Mouse (Mus musculus): ENCODE measurements around the gene B4galt7. TPM values are rescaled to one million over a fixed set of nuclear protein-coding genes. Genes with fewer than 3 reads are reported as not detected.
"Not testable (repeated sequence)": the region's sequence is repeated elsewhere in the genome, so short reads cannot be mapped to it uniquely, and the experiment has no call there.

Gene B4galt7
- polyA plus RNA-seq, 1 experiment = 25.2 TPM

DNA sequence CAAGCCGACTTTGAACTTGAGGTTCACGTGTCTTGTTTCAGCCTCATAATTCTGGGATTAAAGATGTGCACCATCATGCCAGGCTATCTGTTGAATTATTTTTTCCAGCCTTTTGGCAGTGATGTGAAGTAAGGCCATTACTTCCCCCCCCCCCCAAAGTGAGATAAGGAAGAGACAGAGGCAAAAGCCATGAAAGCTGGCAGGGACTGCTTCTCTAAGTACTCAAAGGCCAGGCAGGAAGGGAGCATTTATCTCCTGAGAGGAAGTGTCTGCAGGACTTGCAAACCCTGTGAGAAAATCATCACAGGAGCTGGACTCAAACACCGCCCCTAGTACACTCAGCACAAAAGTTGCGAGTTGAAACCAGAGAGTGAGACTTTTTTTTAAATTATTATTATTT, 19.6 kb downstream of the B4galt7 start:
- TF ChIP-seq POLR2A (IDR thresholded peaks at IDR 0.05; ENCODE audit: borderline replicate concordance, low read depth, low read length) (no peak), CTCF (IDR thresholded peaks at IDR 0.05; ENCODE audit: low read depth, low read length) (no peak)
- no peak overlapping the region for H3K27ac ChIP-seq (ENCODE audit: insufficient read depth, low read depth, low read length)
- H3K4me3 ChIP-seq (ENCODE audit: insufficient read depth, low read length) = no peak overlapping the region
- peaks cover 15% of the 10 kb centered on the region for H3K4me1 ChIP-seq (ENCODE audit: control insufficient read depth, insufficient read depth, low read length)

DNA sequence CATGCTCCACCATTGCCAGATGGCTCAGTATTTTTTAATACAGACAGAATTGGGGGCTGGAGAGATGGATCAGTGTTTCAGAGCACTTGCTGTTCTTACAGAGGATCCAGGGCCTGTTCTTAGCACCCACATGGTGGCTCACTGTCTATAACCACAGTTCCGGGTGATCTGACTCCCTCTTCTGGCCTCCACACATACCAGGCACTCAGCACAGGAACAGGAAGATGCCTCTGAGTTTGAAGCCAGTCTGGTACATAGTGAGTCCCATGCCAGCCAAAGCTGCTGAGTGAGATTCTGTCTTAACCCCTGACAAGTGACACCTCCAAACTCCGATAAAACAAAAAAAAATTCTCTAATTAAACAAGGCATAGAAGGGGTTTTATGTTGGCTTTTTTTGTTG, 20.6 kb downstream of the B4galt7 start:
- Histone ChIP-seq H3K4me1 (ENCODE audit: control insufficient read depth, insufficient read depth, low read length) (peaks cover 17% of the 10 kb centered on the region), H3K4me3 (ENCODE audit: insufficient read depth, low read length) (no peak overlapping the region), H3K27ac (ENCODE audit: insufficient read depth, low read depth, low read length) (no peak overlapping the region)
- no peak for TF ChIP-seq CTCF (IDR thresholded peaks at IDR 0.05; ENCODE audit: low read depth, low read length)
- TF ChIP-seq POLR2A (IDR thresholded peaks at IDR 0.05; ENCODE audit: borderline replicate concordance, low read depth, low read length) = no peak

DNA sequence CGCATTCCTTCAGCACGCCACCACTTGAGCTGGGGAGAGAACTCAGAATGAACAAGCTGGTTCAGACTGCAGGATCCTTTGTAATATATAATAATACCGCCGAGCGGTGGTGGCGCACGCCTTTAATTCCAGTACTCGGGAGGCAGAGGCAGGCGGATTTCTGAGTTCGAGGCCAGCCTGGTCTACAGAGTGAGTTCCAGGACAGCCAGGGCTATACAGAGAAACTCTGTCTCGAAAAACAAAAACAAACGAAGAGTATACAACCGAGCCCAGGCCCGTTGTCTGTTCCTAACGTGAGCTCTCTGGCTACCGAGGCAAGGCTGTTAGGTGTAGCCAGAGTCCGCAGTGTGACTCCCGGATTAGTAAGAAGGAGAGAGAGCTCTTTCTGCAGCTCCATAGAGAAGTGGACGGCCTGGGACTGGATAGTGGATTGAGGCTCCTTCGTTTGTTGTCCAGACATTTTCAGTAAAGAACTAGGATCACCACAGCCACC, 22.5 kb downstream of the B4galt7 start:
- Histone ChIP-seq H3K27ac (ENCODE audit: insufficient read depth, low read depth, low read length) (peak overlapping the region; percentile 86), H3K4me1 (ENCODE audit: control insufficient read depth, insufficient read depth, low read length) (peaks cover 17% of the 10 kb centered on the region), H3K4me3 (ENCODE audit: insufficient read depth, low read length) (peak overlapping the region; percentile 81)

DNA sequence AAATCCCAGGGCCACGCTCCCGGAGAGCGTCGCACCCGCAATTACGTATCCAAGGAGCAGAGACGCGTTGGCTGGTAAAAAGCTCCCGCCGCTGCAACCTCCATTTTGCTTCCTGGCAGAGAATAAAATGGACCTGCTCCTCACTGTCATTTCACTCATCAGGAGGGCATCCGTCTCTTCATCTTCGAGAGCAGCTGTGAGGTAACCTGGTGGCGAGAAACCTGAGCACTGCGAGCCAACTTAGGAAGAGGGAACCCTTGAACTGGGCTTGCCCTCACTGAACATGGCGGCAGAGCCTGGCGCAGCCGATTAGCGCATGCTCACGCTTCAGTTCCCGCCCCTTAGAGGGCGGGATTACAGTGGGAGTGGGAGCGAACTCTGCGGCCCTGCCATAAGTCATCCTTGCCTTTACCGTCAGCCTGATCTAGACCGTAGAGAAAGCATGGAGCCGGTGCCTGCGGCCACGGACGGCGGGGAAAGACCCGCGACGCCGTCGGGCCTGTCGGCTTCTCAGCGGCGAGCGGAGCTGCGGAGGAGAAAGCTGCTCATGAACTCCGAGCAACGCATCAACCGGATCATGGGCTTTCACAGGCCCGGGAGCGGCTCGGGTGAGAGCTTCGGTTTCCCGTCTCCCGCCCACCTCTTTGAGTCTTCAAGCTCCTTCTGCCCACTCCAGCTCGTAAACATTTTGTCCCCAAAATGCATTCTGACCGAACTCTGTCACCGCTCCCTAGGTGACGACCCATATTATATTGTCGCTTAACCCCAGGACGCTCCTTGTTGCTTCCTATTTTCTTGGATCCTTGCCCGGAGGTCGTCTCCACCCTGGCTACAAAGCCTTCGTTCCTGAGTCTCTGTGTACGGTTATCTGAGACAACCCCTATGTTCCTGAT, 23.2 kb downstream of the B4galt7 start, which contains the start of gene Caml:
Caml (plus strand) TSS at position 357 of the 893 bp plus-strand sequence.
- Histone ChIP-seq H3K4me1 (ENCODE audit: control insufficient read depth, insufficient read depth, low read length) (peaks cover 17% of the 10 kb centered on the region), H3K4me3 (ENCODE audit: insufficient read depth, low read length) (peak within 1 kb of the TSS; percentile 81), H3K27ac (ENCODE audit: insufficient read depth, low read depth, low read length) (peak within 1 kb of the TSS; percentile 86)
- TF ChIP-seq CTCF (IDR thresholded peaks at IDR 0.05; ENCODE audit: low read depth, low read length) = no peak
- TF ChIP-seq POLR2A (IDR thresholded peaks at IDR 0.05; ENCODE audit: borderline replicate concordance, low read depth, low read length) = no peak

DNA sequence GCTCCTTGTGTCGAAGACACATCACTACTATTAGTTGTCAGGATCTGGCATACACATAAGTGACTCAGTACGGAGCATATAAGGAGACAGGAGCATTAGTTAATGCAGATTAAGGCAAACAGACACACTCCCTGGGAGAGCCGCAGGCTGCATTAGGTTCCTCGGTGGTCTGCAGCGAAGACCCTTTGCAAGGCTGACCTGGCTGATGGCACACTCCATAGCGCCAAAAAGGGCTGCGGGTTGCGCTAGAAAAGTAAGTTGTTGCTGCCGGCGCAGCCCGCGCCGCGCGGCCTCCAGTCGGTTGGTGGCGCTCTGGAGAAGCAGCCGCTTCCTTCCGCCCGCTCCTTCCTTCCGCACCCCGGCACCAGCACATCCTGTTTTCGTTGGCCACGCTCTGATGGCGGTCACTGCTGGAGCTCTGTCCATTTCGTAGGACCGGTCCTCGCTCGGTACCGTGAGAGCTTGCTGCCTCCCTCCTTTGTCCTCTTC, 35.0 kb downstream of the B4galt7 start, which contains the start of gene Ddx46:
Ddx46 (plus strand) TSS at position 389 of the 489 bp plus-strand sequence.
- TF ChIP-seq POLR2A (IDR thresholded peaks at IDR 0.05; ENCODE audit: borderline replicate concordance, low read depth, low read length) (no peak), CTCF (IDR thresholded peaks at IDR 0.05; ENCODE audit: low read depth, low read length) (peak; percentile 38; the same call in 1 of the 2 replicates)
- Histone ChIP-seq H3K4me1 (ENCODE audit: control insufficient read depth, insufficient read depth, low read length) (peaks cover 7% of the 10 kb centered on the region), H3K27ac (ENCODE audit: insufficient read depth, low read depth, low read length) (0 out of 2 replicates have a peak within 1 kb of the TSS, but pooled peaks have one; percentile 19), H3K4me3 (ENCODE audit: insufficient read depth, low read length) (peak within 1 kb of the TSS; percentile 97)

DNA sequence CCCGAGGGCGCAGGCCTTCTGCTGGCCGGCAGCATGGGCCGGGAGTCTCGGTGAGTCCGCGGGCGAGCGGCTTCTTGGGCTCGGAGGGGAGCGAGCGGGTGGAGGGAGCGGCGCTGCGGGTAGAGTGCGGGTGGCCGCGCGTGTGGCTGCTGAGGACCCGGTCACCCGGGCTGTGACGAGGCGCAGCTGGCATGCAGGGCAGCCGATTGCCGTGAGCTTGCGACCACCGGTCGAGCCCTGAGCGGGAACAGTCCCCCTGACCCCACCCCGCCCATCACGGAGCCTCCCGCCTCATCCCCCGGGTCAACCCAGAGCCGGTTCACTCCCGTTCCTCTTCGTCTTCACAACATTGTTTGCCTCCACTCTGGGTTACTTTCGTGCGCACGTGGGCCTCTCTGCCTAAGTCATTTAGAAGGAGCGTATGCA, 35.5 kb downstream of the B4galt7 start:
- Histone ChIP-seq H3K27ac (ENCODE audit: insufficient read depth, low read depth, low read length) (0 out of 2 replicates have a peak overlapping the region, but pooled peaks have one; percentile 19), H3K4me1 (ENCODE audit: control insufficient read depth, insufficient read depth, low read length) (peaks cover 7% of the 10 kb centered on the region)
- TF ChIP-seq POLR2A (IDR thresholded peaks at IDR 0.05; ENCODE audit: borderline replicate concordance, low read depth, low read length) (no peak), CTCF (IDR thresholded peaks at IDR 0.05; ENCODE audit: low read depth, low read length) (no peak)

DNA sequence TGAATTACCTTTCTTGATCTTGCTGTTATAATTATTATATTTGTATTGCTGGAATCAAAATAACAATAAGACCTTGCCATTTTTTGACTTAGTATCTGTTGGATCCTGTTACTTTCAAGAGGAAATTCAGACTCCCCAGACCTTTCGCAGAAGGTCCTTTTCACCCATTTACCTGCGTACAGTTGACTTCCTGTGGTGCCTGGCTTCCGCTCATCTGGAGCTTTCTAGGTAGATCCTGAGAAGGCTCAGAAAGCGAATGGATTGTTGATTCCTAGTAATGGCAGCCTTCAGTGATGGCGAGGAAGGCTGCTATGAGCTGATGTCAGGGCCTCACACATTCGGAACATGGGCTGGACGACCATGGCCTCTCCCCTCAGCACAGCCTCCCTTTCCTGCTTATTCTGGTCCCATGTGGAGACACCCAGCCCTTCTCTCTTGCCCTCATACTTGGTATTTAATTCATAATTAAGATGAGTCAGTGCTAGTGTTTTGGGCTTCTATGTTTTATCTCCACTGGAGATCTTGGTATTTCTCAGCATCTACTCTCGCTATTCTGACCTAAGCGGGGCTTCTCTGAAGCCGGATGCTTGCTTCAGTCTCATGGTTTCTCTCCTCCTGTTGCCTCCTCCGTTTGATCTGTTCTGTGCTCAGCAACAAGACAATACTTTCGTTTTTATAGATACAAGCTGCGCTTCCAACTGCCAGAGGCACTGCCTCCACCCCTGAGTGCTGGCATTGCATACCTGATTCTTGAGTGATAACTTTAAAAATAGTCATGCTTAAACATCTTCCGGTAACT, 36.7 kb downstream of the B4galt7 start:
- H3K4me3 ChIP-seq (ENCODE audit: insufficient read depth, low read length) = peak overlapping the region; percentile 97; the same call in 1 of the 2 replicates
- no peak overlapping the region for H3K27ac ChIP-seq (ENCODE audit: insufficient read depth, low read depth, low read length)
- TF ChIP-seq POLR2A (IDR thresholded peaks at IDR 0.05; ENCODE audit: borderline replicate concordance, low read depth, low read length) = no peak
- no peak for TF ChIP-seq CTCF (IDR thresholded peaks at IDR 0.05; ENCODE audit: low read depth, low read length)
- H3K4me1 ChIP-seq (ENCODE audit: control insufficient read depth, insufficient read depth, low read length) = peaks cover 7% of the 10 kb centered on the region

More for the DNA sequence above, 35.5 kb downstream of the B4galt7 start:
- peak overlapping the region; percentile 97 for H3K4me3 ChIP-seq (ENCODE audit: insufficient read depth, low read length)

DNA sequence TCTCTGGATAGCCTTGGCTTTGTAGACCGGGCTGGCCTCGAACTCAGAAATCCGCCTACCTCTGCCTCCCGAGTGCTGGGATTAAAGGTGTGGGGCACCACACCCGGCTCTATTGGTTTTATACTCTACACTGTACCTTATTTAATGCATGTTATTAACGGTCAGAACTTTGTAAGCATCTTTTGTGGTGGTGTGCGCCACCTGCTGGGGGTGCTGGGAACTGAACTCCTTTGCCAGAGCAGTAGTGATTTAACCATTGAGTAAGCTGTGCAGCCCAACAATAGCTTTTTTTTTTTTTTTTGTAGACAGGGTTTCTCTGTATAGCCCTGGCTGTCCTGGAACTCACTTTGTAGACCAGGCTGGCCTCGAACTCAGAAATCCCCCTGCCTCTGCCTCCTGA, 40.8 kb downstream of the B4galt7 start:
- H3K4me3 ChIP-seq (ENCODE audit: insufficient read depth, low read length); H3K27ac ChIP-seq (ENCODE audit: insufficient read depth, low read depth, low read length); H3K4me1 ChIP-seq (ENCODE audit: control insufficient read depth, insufficient read depth, low read length): not testable (repeated sequence)
- TF ChIP-seq CTCF (IDR thresholded peaks at IDR 0.05; ENCODE audit: low read depth, low read length) = peak; percentile 78

DNA sequence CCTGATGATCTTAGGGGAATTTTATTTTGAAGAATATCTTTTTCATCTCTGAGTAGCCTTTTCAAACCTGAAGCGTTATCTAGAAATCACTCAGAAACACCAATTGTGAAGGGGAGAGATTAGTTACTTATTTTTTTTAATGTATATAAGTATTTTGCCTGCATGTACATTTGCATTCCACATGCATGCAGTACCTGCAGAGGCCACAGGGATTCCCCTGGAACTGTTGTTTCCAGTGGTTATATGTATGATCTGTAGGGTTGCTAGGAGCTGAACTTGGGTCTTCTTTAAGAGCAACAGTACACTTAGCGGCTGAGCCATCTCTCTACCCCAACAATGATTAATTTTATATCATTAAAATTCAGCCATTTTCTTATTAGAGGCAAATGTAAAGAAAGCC, 44.8 kb downstream of the B4galt7 start:
- Histone ChIP-seq H3K4me1 (ENCODE audit: control insufficient read depth, insufficient read depth, low read length) (no peaks in the 10 kb centered on the region), H3K27ac (ENCODE audit: insufficient read depth, low read depth, low read length) (no peak overlapping the region), H3K4me3 (ENCODE audit: insufficient read depth, low read length) (no peak overlapping the region)
- TF ChIP-seq POLR2A (IDR thresholded peaks at IDR 0.05; ENCODE audit: borderline replicate concordance, low read depth, low read length) (no peak), CTCF (IDR thresholded peaks at IDR 0.05; ENCODE audit: low read depth, low read length) (no peak)

Data from bone marrow macrophage, adult 2 months (primary cell).